Mouse (Mus musculus) left cerebral cortex, adult 18-20 months (tissue): ENCODE results near the gene Sco2. TPM values are rescaled to one million over a fixed set of nuclear protein-coding genes. Genes with fewer than 3 reads are reported as not detected.

Experiments used
- DNase-seq, 2 experiments: peaks; one replicate each; pipeline ENCODE4 v3.0.0; 2021 to 2022; ENCODE audit warnings: low spot score in 2 of 2, mixed read lengths in 1 of 2
- total RNA-seq, 2 experiments: library from RNA; stranded (reverse); gene quantifications; 2 replicates each; pipeline ENCODE4 v1.2.3; 2021

The Sco2 gene
- total RNA-seq, 2 experiments from 2014 or later, result 27.7 to 28.6 TPM

- no peak for DNase-seq
Measured at GRCm38 (mm10) chr15:89374340-89374739, 694 bp upstream of the Sco2 start.

GRCm38 (mm10) chr15:89373027-89373761 lies 452 bp downstream of the Sco2 start:
- peak; percentile 81 to 84 for DNase-seq

- no peak for DNase-seq
Measured at GRCm38 (mm10) chr15:89372536-89372935, 1.1 kb downstream of the Sco2 start.

DNA sequence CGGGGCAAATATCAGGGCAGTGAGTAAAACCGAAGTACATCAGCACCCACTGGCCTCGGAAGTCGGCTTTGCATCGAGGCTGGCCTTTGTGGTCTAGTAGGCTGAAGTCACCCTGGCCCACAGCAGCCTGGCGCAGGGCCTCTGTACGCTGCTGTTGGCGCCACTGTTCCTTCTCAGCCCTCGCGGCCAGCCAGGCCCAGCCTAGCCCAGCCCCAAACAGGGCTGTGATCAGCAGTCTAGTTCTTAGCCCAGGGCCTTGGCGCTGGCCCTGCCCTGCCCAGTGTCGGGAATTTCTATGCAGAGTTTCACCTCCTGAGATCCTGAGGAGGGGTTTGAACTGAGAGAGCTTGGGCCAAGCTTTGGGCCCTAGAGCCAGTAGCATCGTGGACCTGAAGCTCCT lies 1.6 kb downstream of the Sco2 start:
- DNase-seq, result no peak

DNA sequence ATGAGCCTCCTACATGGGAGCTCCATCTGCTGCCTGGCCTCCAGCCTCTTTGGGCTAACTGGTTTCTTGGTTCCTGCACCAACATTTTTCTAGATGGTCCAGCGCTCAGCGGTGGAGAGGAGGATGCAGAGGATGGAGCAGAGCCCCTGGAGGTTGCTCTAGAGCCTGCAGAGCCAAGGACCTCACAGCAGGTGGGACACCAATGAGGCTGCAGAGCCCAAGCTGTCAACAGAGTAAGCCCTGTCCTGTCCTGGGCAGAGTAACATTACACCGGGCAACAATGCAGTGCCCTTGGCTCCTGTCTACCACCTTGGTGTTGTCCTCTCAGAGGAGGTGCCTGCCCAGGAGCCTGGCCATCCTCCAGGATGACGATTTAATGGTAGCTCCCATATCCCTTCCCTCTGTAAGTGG lies 8.5 kb downstream of the Sco2 start:
- no peak for DNase-seq

DNA sequence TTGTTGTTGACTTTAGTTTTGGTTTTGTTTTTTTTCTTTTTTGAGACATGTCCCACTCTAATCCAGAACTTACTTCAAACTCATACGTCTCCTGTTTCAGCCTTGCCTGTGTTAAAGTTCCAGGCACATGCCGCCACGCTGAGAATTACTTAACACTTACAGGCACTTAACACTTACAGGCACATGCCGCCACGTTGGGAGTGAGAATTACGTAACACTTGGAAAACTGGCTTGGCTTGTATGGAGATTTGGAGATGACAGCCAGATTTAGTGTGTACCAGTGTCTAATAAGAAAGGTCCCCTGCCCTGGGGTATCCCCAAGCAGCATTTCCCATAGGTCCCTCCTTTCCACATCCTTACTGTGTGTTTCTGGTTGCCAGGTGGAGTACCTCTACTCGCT lies 10.6 kb downstream of the Sco2 start:
- no peak for DNase-seq

DNA sequence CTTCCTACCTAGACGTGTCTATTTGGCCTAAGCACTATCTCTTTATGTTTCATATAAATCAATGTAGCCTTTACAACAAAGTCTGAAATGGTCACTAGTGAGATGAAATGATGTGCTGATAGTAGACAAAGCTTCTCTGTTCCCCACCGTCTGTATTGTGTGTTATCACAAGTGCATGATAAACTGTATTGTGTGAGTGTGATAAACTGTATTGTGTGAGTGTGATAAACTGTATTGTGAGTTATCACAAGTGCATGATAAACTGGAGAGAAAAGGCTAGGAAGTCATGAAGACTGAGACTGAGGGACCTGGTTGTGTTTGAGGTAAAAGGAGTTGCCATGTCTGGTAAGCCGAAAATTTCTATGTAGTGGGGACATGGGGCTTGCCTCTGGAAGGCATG lies 14.9 kb downstream of the Sco2 start:
- DNase-seq, result no peak

DNA sequence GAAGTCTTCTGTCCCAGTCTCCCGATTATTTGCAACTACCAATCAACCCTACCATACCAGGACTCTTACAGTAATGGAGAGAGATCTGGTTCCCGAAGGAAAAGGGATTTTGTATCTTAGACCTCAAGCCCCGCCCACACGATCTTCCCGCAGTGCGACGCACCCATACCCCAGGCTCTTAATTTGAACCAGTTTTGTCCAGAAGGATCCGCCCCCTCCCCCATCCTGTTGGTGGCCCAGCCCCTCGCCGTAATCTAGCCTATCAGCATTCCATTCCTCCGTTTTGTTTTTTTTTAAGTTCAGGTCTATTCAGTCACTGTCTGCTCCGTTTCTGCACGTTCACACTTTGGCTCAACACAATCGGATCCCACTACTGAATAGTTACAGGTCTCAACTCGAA lies 17.3 kb downstream of the Sco2 start:
- DNase-seq, result peak in 1 of 2 experiments; percentile 42

- peak; percentile 95 for DNase-seq
Measured at GRCm38 (mm10) chr15:89355241-89356187, 18.1 kb downstream of the Sco2 start, which contains the start of the genes Lmf2 and Ncaph2. Lmf2 (minus strand) TSS chr15:89355659. Ncaph2 (plus strand) TSS chr15:89355719.

DNA sequence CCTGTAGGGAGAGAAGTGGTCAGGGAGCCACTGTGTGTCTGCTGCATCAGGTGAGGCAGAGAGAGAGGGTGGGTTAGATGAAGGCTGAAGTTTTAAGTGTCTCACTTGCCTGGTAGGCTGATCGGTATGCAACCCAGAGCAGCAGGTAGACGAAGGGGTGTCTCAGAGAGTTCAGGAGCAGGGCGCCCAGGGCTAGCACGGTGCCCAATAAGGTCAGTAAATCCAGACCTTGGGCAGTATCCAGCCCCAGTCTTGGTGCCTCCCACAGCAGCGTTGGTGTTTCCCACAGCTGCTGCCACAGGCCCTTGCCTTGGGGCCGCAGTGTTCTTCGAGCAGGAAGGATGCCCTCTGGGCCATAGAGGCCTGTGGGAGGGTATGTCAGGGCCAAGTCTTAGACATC lies 19.2 kb downstream of the Sco2 start:
- DNase-seq, result no peak

DNA sequence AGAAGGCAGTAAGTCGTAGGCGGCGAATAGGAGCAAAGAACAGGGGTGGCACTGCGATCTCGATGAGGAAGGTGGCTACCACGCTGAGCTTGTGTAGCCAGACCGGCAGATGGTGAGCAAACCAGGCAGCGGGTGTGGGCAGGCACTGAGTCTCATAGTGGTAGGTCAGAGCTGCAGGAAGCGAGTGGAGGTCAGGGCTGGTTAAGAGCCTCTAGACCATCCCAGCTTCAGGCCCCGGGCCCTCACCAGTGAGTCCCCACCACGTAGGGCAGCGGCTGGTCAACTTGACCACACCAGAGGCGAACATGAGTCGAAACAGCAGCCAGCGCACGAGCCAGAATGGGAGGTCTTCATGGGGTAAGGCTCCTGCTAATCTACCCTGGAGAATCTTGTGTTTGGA lies 19.8 kb downstream of the Sco2 start:
- DNase-seq, result no peak

DNA sequence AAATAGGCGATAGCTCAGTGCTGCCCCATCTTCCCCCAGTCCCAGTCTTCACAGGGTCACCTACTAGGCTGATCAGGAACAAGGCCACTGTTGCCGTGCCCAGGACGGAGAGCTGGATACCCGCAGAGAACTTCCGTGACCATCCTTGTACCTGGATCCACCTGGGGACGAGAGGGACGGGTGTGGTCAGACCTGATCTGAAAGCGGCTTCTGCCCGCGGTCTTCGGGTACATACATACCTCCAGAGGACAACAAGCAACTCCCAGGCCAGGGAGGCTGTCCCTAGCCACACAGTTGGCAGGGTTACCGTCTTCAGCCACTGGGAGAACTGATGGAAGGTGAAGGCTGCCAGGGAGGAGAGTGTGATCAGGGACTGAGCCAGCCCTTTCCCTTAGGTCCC lies 20.9 kb downstream of the Sco2 start:
- no peak for DNase-seq

DNA sequence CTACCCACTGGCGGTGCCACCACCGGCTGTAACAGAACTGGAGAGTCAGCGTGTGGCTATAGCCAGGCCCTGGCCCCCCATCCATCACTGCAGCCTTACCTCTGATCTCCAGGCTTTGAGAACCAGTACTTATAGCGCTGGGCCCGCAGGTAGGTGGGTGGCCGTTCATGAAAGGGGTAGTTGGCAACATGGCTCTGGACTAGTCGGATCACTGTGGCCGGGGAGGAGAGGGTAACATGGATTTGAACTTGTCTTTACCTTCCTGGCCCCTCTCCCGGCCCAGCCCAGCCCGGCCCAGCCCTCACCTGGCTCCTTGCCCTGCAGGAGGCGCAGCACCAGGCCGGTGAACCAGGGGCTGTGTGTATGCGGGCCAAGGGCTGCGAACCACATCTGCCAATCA lies 21.6 kb downstream of the Sco2 start:
- DNase-seq, result no peak

GRCm38 (mm10) chr15:89351302-89351701 lies 22.3 kb downstream of the Sco2 start:
- DNase-seq, result no peak

- no peak for DNase-seq
Measured at GRCm38 (mm10) chr15:89350447-89350846, 23.2 kb downstream of the Sco2 start.

GRCm38 (mm10) chr15:89343325-89343724 lies 30.3 kb downstream of the Sco2 start:
- DNase-seq, result no peak

GRCm38 (mm10) chr15:89341678-89342077 lies 32.0 kb downstream of the Sco2 start:
- DNase-seq, result no peak

GRCm38 (mm10) chr15:89340136-89340535 lies 33.5 kb downstream of the Sco2 start:
- no peak for DNase-seq

GRCm38 (mm10) chr15:89339696-89340095 lies 34.0 kb downstream of the Sco2 start:
- DNase-seq, result no peak

GRCm38 (mm10) chr15:89336422-89336821 lies 37.2 kb downstream of the Sco2 start:
- DNase-seq, result no peak

- no peak for DNase-seq
Measured at GRCm38 (mm10) chr15:89334774-89335537, 38.7 kb downstream of the Sco2 start.
